Mouse (Mus musculus): ENCODE measurements around the gene Nr0b2. TPM values are rescaled to one million over a fixed set of nuclear protein-coding genes. Genes with fewer than 3 reads are reported as not detected.

Nr0b2 gene
- polyA plus RNA-seq, 1 experiment = not detected

- DNase-seq (ENCODE audit: low read depth) = no peak
Observed at GRCm38 (mm10) chr4:133561622-133562021, 8.4 kb downstream of the Nr0b2 start.

- no peak for DNase-seq (ENCODE audit: low read depth)
Observed at GRCm38 (mm10) chr4:133563123-133563571, 10.0 kb downstream of the Nr0b2 start.

GRCm38 (mm10) chr4:133567251-133567650 is 14.1 kb downstream of the Nr0b2 start:
- no peak for DNase-seq (ENCODE audit: low read depth)

GRCm38 (mm10) chr4:133569291-133570065 is 16.3 kb downstream of the Nr0b2 start:
- DNase-seq (ENCODE audit: low read depth) = no peak

GRCm38 (mm10) chr4:133570066-133570466 is 16.9 kb downstream of the Nr0b2 start:
- no peak for DNase-seq (ENCODE audit: low read depth)

- no peak for DNase-seq (ENCODE audit: low read depth)
Observed at GRCm38 (mm10) chr4:133574070-133574842, 21.1 kb downstream of the Nr0b2 start, which contains the start of gene Gpatch3. TSS of gene Gpatch3 (plus strand) at chr4:133574745.

- DNase-seq (ENCODE audit: low read depth) = no peak
Observed at GRCm38 (mm10) chr4:133574843-133575202, 21.6 kb downstream of the Nr0b2 start.

GRCm38 (mm10) chr4:133577983-133578382 is 24.8 kb downstream of the Nr0b2 start:
- no peak for DNase-seq (ENCODE audit: low read depth)

GRCm38 (mm10) chr4:133583690-133584058 is 30.5 kb downstream of the Nr0b2 start:
- no peak for DNase-seq (ENCODE audit: low read depth)

- DNase-seq (ENCODE audit: low read depth) = no peak
Observed at GRCm38 (mm10) chr4:133584059-133584951, 31.1 kb downstream of the Nr0b2 start, which contains the start of gene Gpn2. TSS of gene Gpn2 (plus strand) at chr4:133584362.

- no peak for DNase-seq (ENCODE audit: low read depth)
Observed at GRCm38 (mm10) chr4:133592570-133592969, 39.4 kb downstream of the Nr0b2 start.

GRCm38 (mm10) chr4:133595538-133595937 is 42.4 kb downstream of the Nr0b2 start:
- no peak for DNase-seq (ENCODE audit: low read depth)

GRCm38 (mm10) chr4:133596084-133596483 is 42.9 kb downstream of the Nr0b2 start:
- no peak for DNase-seq (ENCODE audit: low read depth)

GRCm38 (mm10) chr4:133598616-133599015 is 45.4 kb downstream of the Nr0b2 start:
- DNase-seq (ENCODE audit: low read depth) = no peak

- DNase-seq (ENCODE audit: low read depth) = no peak
Observed at GRCm38 (mm10) chr4:133599116-133599515, 45.9 kb downstream of the Nr0b2 start.

- DNase-seq (ENCODE audit: low read depth) = no peak
Observed at GRCm38 (mm10) chr4:133599571-133600073, 46.4 kb downstream of the Nr0b2 start.

- DNase-seq (ENCODE audit: low read depth) = no peak
Observed at GRCm38 (mm10) chr4:133600306-133600705, 47.1 kb downstream of the Nr0b2 start.

- no peak for DNase-seq (ENCODE audit: low read depth)
Observed at GRCm38 (mm10) chr4:133601721-133602218, 48.6 kb downstream of the Nr0b2 start, which contains the start of gene Sfn. TSS of gene Sfn (minus strand) at chr4:133602168.

GRCm38 (mm10) chr4:133603056-133603455 is 49.9 kb downstream of the Nr0b2 start:
- no peak for DNase-seq (ENCODE audit: low read depth)

GRCm38 (mm10) chr4:133604175-133604574 is 51.0 kb downstream of the Nr0b2 start:
- no peak for DNase-seq (ENCODE audit: low read depth)

GRCm38 (mm10) chr4:133604856-133605255 is 51.7 kb downstream of the Nr0b2 start:
- DNase-seq (ENCODE audit: low read depth) = no peak

All from gonadal fat pad, adult 2 months (tissue).